Mouse (Mus musculus) bone marrow, adult 2 months (tissue): ENCODE data around the gene Nme2.

Experiments
- CTCF ChIP-seq: fragments of 200-500 bp; IDR thresholded peaks from 2 replicates; pipeline ENCODE4 v1.5.1; 2011; ENCODE audit warnings: low read length, control low read depth; ENCODE audit not compliant: control insufficient read depth, insufficient read depth
- POLR2A ChIP-seq: fragments of 200-500 bp; IDR thresholded peaks from 2 replicates; pipeline ENCODE4 v1.6.1; 2011; ENCODE audit warnings: low read depth, mild to moderate bottlenecking, control low read depth, low read length, borderline replicate concordance; ENCODE audit not compliant: control insufficient read depth

DNA sequence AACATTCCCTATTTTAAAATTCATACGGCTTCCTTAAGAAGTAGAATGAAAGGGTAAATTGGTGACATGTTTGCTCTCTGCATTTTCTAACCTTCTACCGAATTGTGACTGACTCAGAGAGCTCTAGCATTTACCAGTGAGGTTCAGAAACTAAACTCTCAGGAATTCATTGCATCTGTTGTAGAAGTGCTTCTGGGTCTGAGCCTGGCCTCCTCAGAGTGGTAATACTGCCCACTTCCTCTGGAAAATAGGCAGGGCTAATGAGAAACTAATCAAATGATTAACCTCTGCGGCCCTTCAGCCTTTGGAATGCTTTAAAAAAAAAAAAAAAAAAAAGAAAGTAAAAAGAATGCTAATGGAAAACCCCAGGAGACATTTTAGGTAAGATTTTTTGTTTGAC, 11.1 kb downstream of the Nme2 start:
- TF ChIP-seq CTCF, result no peak
- no peak for TF ChIP-seq POLR2A
